Mouse (Mus musculus) liver, embryonic 16.5 days (tissue): ENCODE measurements around the gene Gm10644. TPM values are rescaled to one million over a fixed set of nuclear protein-coding genes. Genes with fewer than 3 reads are reported as not detected.
A peak's percentile ranks its signal among the peaks of the same experiment; 100 is the strongest.

Source experiments
- ATAC-seq: fragments of 200-750 bp; cut with Nextera tagmentation; 2 replicates; pipeline ENCODE4 v1.8.0; 2017; ENCODE audit warnings: low read depth, mild to moderate bottlenecking, moderate number of reproducible peaks, moderate library complexity
- H3K27ac ChIP-seq: fragments of 300-500 bp; sonication (generic); 2 replicates; pipeline ENCODE4 v1.5.1; 2014; ENCODE audit warnings: mild to moderate bottlenecking, low read length
- H3K27me3 ChIP-seq: fragments of 300-500 bp; sonication (generic); 2 replicates; pipeline ENCODE4 v1.6.1; 2014; ENCODE audit warnings: low read depth, low read length, mixed read lengths; ENCODE audit not compliant: control insufficient read depth, insufficient read depth
- H3K36me3 ChIP-seq: fragments of 300-500 bp; sonication (generic); 2 replicates; pipeline ENCODE4 v1.6.1; 2014; ENCODE audit warnings: mild to moderate bottlenecking; ENCODE audit not compliant: control insufficient read depth, insufficient read depth
- H3K4me1 ChIP-seq: fragments of 300-500 bp; sonication (generic); 2 replicates; pipeline ENCODE4 v1.6.1; 2014; ENCODE audit warnings: low read depth, low read length, mixed read lengths; ENCODE audit not compliant: control insufficient read depth
- H3K4me2 ChIP-seq: fragments of 300-500 bp; sonication (generic); 2 replicates; pipeline ENCODE4 v1.6.1; 2014; ENCODE audit warnings: low read depth, low read length, mixed read lengths
- H3K4me3 ChIP-seq: fragments of 300-500 bp; sonication (generic); 2 replicates; pipeline ENCODE4 v1.5.1; 2014; ENCODE audit warnings: low read depth, mild to moderate bottlenecking, low read length
- H3K9ac ChIP-seq: fragments of 300-500 bp; sonication (generic); 2 replicates; pipeline ENCODE4 v1.6.1; 2014; ENCODE audit warnings: low read depth, low read length
- H3K9me3 ChIP-seq: fragments of 300-500 bp; sonication (generic); replicated peaks from 2 replicates; pipeline ENCODE4 v1.6.1; 2016; ENCODE audit warnings: low read length; ENCODE audit not compliant: control insufficient read depth
- WGBS: fragments of 180-500 bp; shearing (Covaris S2); extraction: QIAGEN DNeasy Blood & Tissue Kit; methylation state at CpG from one replicate; pipeline ENCODE4 v1.1.7; 2014; ENCODE audit not compliant: insufficient replicate concordance; 5-methylcytosine and 5-hydroxymethylcytosine counted together
- polyA plus RNA-seq: library from polyadenylated mRNA; unstranded; fragments of >200 nt; fragmentation: Nextera tagmentation; extraction: Ambion mirVana; gene quantifications from 2 replicates; pipeline ENCODE4 v1.2.1, GENCODE M21; 2015

The Gm10644 gene
- polyA plus RNA-seq, 1 experiment from 2014 or later: 0.41 TPM

DNA sequence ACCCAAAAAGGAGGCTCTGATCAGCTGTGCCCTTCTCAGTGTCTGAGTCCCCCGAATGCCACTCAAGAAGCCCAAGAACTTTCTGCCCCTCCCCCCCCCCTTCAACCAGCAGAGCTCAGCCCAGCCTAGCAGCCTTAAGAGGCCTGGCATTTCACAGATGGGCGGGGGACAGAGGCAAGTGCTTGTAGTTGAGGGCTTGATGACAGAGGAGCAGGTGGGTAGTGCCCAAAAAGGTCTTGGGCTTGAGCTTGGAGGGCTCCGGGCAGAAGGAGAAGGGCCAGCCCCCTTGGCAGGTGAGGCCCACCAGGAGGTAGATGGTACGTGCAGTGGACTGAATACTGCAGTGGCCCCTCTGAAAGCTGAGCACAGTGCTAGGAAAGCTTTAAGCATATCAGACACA, 19.5 kb upstream of the Gm10644 start:
- Histone ChIP-seq H3K36me3 (peaks cover 5% of the 10 kb centered on the region), H3K4me2 (no peak overlapping the region), H3K9me3 (no peaks in the 10 kb centered on the region), H3K27ac (no peak overlapping the region), H3K4me1 (peaks cover 39% of the 10 kb centered on the region), H3K9ac (no peak overlapping the region; the same call in 1 of the 2 replicates), H3K27me3 (no peaks in the 10 kb centered on the region), H3K4me3 (no peak overlapping the region)
- ATAC-seq: no peak
- 80% methylated on average over 4 of the region's 4 CpGs for WGBS

DNA sequence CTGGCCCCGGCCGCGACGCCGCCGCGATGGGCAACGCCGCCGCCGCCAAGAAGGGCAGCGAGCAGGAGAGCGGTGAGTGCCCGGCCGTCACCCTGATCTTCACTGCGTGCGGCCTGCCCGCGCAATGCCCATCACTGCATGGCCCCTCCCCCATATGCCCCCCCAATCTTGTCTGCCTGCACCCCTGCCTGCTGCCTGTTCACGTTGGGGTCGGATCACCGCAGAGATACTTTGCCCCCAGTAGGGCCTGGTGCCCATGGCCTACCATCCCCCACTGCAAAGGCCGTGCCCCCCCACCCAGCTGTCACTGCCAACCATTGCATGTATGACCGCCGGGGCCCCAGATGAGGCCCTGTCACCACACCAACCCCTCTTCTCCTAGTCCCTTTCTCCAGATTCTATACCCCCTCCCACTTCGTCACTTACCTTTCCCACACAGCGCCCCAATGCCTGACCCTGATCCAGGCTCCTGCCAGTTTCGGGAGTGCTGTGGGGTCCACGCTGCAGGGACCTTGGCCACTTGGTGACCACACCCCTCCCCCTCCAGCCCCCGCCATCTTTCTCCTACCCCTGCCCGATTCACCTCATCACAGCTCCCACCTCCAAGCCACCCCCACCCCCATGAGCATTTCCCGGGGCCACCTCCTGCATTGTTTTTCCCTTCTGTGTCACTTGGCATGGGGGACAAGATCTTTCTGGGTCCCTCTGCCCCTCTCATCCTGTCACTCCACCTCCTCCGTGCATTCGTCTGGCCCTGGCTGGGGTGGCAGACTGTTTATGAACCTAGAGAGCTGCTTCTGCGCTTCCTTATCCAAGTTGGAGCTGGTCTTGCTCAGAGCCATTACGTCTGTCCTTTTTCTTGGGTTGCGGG, 18.4 kb upstream of the Gm10644 start:
- WGBS: 8% methylated on average over 35 of the region's 37 CpGs
- H3K27me3 ChIP-seq: no peaks in the 10 kb centered on the region
- peak overlapping the region; percentile 90 for H3K9ac ChIP-seq
- H3K4me1 ChIP-seq: peaks cover 39% of the 10 kb centered on the region
- no peaks in the 10 kb centered on the region for H3K9me3 ChIP-seq
- peak overlapping the region; percentile 40 for H3K27ac ChIP-seq
- H3K4me3 ChIP-seq: peak overlapping the region; percentile 85
- peak; percentile 3; the same call in 1 of the 2 replicates for ATAC-seq
- peaks cover 16% of the 10 kb centered on the region for H3K36me3 ChIP-seq
- peak overlapping the region; percentile 96 for H3K4me2 ChIP-seq

DNA sequence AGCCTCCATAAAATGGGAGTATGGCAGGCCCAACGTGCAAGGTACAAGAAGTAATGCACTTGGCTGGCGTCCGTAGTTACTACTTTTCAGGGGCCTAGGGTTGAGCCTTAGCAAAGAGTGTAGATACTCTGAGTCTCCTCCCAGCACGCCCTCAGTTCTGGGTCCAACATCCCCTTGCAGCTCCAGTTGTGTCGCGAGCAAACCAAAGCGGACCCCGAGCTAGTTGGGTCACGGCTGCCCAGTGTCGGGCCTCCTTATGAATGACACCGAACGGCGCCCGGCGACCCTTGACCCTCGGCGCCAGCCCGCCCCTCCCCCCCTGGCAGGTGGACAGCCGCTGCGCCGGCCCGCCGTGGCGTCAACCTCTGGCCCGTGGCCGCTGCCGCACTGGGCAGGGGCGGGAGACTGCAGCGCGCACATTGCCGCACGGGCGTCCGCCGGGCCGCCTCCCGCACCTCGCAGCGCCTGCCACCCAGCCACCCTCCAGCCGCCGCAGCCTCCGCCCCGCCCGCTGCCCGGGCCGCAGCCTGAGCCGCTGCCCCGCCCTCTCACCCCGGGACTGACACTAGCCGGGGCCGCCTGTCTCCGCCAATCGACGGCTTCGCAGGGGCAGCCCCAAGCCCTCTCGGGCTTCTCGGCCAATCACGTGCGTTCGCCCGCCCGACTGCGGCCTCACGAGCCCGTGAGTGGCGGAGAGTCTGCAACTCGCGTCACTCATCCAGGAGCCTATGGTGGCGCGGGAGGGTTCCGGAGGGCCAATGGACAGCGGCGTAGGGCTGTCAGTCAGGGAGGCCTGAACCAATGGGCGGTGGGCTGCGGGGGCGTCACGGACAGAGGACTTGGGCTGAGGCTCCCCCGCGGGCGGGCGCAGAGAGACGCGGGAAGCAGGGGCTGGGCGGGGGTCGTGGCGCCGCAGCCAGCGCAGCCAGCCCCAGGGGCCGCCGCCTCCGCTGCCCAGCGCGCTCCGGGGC, 17.4 kb upstream of the Gm10644 start, which contains the start of gene Prkaca:
Gene Prkaca (plus strand): TSS at position 844 of the 971 bp plus-strand sequence.
- Histone ChIP-seq H3K4me3 (peak within 1 kb of the TSS; percentile 85), H3K4me1 (peaks cover 34% of the 10 kb centered on the region), H3K36me3 (peaks cover 25% of the 10 kb centered on the region), H3K27me3 (no peaks in the 10 kb centered on the region), H3K27ac (peak within 1 kb of the TSS; percentile 78), H3K9me3 (no peaks in the 10 kb centered on the region), H3K4me2 (peak within 1 kb of the TSS; percentile 98), H3K9ac (peak within 1 kb of the TSS; percentile 90)
- under 1% methylated on average over 82 of the region's 94 CpGs for WGBS
- peak; percentile 97 for ATAC-seq

DNA sequence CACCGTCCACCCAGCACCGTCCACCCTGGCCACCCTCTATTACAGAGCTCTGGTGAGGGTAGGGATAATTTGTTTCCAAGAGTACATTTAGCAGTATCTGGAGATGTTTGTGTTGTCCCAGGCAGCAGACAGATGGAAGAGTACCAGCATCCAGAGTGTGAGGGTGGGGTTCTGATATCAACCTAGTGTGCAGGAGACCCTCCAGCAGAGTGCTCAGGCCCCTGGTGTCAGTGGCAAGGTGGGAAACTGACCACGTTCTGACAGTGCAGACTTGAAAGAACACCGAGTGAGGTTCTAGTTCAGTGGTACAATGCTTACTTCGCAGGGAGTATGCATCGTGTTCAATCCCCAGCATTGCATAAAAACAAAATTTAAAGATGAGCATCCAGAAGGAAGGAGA, 16.7 kb upstream of the Gm10644 start:
- H3K27me3 ChIP-seq: no peaks in the 10 kb centered on the region
- no peaks in the 10 kb centered on the region for H3K9me3 ChIP-seq
- peak overlapping the region; percentile 98 for H3K4me2 ChIP-seq
- peak overlapping the region; percentile 78 for H3K27ac ChIP-seq
- H3K4me3 ChIP-seq: peak overlapping the region; percentile 71
- peak overlapping the region; percentile 74 for H3K9ac ChIP-seq
- peaks cover 33% of the 10 kb centered on the region for H3K36me3 ChIP-seq
- no peak for ATAC-seq
- WGBS: 70% methylated on average over 6 of the region's 6 CpGs
- peaks cover 28% of the 10 kb centered on the region for H3K4me1 ChIP-seq

- Histone ChIP-seq H3K9ac (no peak overlapping the region), H3K4me1 (peaks cover 28% of the 10 kb centered on the region), H3K36me3 (peaks cover 34% of the 10 kb centered on the region), H3K4me2 (no peak overlapping the region), H3K27ac (peak overlapping the region; percentile 0; the same call in 1 of the 2 replicates), H3K4me3 (no peak overlapping the region), H3K27me3 (no peaks in the 10 kb centered on the region), H3K9me3 (no peaks in the 10 kb centered on the region)
- WGBS: 82% methylated on average over 4 of the region's 4 CpGs
- ATAC-seq: no peak
These were observed 16.1 kb upstream of the Gm10644 start for GRCm38 (mm10) chr8:83971121-83971520.

DNA sequence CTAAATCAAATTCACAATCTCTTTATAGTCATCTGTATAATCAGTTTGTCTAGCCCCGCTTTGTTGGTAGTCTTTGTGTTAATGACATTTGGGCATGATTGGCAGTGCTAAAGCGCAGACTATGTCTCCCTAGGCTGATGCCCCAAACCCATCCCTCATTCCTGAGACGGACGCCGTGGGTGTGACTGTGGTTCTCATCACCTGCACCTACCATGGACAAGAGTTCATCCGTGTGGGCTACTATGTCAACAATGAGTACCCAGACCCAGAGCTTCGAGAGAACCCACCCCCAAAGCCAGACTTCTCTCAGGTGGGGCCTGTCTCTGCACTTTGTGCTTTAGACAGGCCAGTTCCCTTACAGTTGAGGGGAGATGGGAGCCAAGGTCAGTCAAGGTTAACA, 12.7 kb upstream of the Gm10644 start:
- Histone ChIP-seq H3K27me3 (no peaks in the 10 kb centered on the region), H3K36me3 (peaks cover 45% of the 10 kb centered on the region), H3K4me2 (no peak overlapping the region), H3K9me3 (no peaks in the 10 kb centered on the region), H3K4me3 (no peak overlapping the region), H3K9ac (no peak overlapping the region), H3K4me1 (peaks cover 15% of the 10 kb centered on the region), H3K27ac (no peak overlapping the region)
- 87% methylated on average over 7 of the region's 7 CpGs for WGBS
- ATAC-seq: no peak

- 77% methylated on average over 5 of the region's 5 CpGs for WGBS
- peaks cover 39% of the 10 kb centered on the region for H3K36me3 ChIP-seq
These were observed 9.2 kb upstream of the Gm10644 start for GRCm38 (mm10) chr8:83964015-83964765.

GRCm38 (mm10) chr8:83956789-83957188, 1.8 kb upstream of the Gm10644 start:
- H3K4me2 ChIP-seq: peak overlapping the region; percentile 83
- no peak for ATAC-seq
- peak overlapping the region; percentile 80 for H3K9ac ChIP-seq
- H3K9me3 ChIP-seq: no peaks in the 10 kb centered on the region
- H3K27me3 ChIP-seq: no peaks in the 10 kb centered on the region
- H3K4me1 ChIP-seq: peaks cover 19% of the 10 kb centered on the region
- peak overlapping the region; percentile 83 for H3K4me3 ChIP-seq
- peaks cover 5% of the 10 kb centered on the region; the same call in 1 of the 2 replicates for H3K36me3 ChIP-seq
- 0 out of 2 replicates have a peak overlapping the region, but pooled peaks have one; percentile 25 for H3K27ac ChIP-seq
- 17% methylated on average over 1 of the region's 1 CpGs for WGBS

More at GRCm38 (mm10) chr8:83964015-83964765, 9.2 kb upstream of the Gm10644 start:
- Histone ChIP-seq H3K9ac (no peak overlapping the region), H3K4me3 (no peak overlapping the region), H3K4me1 (peaks cover 3% of the 10 kb centered on the region; the same call in 1 of the 2 replicates), H3K27me3 (no peaks in the 10 kb centered on the region), H3K4me2 (no peak overlapping the region), H3K27ac (no peak overlapping the region), H3K9me3 (no peaks in the 10 kb centered on the region)
- ATAC-seq: peak; percentile 30; the same call in 1 of the 2 replicates
